Mouse (Mus musculus) c-Kit-positive CD71-positive TER-119-negative erythroid progenitor cells, embryonic 14.5 days (primary cell): ENCODE data around the gene Rhobtb3.
A peak's percentile ranks its signal among the peaks of the same experiment; 100 is the strongest.

ENCODE experiments used
- DNase-seq: peaks from one replicate; pipeline ENCODE4 v3.0.0-alpha.2; 2013; ENCODE audit warnings: low read depth

Gene Rhobtb3

DNA sequence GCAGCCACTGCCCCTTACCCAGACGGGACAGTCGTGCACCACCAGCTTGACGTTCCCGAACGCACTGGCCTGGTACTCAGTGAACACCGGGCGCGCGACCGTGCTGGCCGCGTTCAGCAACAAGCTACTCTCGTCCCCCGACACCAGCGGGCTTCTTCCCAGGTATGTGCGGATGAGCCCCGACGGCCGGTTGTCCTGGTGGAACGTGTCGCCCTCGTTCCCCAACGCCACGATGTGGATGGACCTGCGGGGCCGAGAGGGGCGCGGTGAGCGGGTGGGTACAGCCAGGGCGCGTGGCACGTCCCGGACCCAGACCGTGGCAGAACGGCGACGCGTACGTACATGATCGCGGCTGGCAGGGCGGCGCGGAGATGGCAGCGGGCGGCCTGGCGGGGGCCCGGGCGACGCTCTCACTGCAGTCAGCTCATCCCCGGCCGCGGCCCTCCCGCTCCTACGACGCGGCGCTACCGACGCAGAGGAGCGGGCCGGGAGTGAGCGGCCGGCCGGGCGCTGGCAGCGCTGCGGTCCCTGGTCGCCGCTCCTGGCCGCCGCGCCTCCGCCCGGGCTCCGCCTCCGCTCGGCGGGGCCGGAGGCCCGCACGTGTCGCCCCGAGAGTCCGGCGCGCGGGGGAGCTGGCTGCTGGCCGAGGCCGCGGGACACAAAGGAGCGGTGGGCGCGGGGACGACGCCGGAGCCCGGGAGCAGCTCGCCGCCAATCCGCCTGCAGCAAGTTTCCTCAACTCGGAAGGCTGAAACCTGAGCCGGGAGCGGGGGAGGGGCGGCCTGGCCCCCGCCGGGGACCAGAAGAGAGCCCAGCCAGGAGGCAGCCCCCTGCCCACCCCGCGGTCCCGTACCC, at the start of gene Rhobtb3:
Rhobtb3 (minus strand) TSS at position 737 of the 855 bp plus-strand sequence.
- DNase-seq, result peak; percentile 38

DNA sequence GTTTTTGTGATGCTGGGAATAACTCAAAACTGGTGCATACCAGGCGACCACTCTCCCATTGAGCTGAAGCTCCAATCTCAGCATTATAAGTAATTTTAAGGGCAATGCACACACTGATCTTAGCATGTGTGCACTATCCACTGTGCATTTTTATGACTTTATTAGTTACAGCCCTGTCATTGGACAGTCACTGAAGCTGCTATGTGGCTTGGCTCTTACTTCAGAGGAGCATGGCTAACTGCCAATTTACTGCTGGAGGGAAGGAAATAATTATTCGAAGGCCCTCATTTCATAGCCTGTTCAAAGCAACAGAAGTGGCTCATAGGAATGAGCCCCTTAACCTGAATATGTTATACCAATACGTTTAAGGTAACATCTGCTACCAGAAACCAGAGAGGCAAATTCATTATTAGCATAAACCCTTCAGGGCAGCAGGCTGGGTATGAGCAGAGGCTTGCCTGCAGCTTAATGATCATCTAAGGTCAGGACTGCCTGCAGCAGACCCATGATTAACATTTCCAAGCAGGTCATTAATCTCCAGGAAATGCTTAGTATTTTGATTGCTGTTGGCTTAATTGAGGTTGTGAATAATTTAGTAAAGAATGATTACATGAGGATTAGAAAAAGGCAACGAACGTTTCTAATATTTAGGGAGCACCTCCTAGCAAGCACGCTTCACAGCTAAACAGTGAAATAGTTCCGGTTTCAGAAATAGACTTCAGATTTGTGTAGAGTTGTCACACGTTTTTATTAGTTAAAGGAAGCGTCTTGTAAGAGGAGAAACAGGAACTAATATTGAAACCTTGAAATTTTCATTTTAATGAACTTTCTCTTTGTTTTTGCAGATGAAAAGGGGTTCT, 48.7 kb upstream of the Rhobtb3 start:
- DNase-seq, result no peak

DNA sequence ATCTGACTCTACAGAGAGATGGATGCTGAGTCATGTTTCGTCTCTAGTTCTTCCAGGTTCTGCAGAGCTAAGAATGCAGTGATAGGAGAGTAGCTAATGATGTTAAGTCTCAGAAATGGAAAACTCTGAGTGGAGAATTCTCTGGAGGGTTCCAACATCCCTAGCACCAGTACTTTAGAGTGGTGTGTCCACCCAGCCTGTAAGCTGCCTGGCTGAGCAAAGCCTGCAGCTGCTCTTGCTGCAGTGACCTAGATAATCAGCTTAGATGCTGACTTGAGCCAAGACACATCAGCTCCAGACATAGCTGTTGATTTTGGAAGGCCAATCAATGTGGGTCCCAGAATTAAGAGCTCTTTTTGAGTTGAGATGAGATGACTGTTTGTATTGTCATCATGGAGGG, 44.4 kb upstream of the Rhobtb3 start:
- no peak for DNase-seq

DNA sequence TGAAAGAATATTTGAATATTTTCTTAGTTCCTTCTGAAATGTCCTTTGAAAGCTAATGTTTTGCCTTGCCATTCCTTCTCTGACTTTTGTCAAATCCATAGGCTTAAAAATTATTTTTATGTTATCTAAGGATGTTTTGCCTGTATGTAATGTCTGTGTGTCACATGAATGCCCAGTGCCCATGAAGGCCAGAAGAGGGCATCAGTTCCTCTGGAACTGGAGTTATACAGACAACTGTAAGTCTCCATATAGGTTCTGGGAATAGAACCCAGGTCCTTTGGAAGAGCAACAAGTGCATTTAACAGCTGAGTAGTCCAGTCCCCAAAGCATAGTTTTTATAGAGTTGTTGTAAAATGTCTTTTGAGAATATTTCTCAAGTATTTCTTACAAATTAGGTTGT, 38.2 kb upstream of the Rhobtb3 start:
- DNase-seq, result no peak

DNA sequence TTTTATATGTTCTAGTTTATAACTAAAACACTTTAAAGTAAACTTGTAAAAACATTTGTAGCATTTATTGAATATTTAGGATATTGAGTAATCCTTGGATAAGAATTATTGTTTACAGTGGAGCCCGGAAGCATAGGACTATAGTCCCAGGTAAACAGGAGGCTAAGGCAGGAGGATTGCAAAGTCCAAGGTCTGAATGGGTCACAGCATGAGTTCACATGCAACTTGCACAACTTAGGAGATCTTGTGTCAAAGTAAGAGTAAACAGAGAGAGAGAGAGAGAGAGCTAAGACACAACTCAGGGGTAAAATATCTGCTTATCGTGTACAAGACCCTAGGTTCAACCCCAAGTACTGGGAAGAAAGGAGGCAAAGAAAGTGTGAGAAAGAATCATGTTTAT, 32.9 kb upstream of the Rhobtb3 start:
- no peak for DNase-seq

DNA sequence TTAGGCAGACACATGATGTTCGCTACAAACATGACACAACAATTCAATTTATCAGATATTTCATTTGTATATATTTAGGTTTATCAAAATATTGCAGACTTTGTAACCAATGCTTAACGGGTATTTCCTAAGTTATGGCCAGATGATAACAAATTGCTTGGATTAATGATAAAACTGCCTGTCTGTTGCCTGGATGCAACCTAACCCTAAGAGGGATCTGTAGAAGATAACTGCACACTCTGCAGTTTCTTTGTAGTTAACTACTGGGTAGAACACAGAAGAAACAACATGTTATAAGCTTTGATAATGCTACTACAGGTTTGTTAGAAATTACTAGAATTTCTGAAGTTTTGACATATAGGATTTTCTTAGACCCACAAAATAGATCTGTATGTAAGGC, 32.5 kb upstream of the Rhobtb3 start:
- DNase-seq, result peak; percentile 11

DNA sequence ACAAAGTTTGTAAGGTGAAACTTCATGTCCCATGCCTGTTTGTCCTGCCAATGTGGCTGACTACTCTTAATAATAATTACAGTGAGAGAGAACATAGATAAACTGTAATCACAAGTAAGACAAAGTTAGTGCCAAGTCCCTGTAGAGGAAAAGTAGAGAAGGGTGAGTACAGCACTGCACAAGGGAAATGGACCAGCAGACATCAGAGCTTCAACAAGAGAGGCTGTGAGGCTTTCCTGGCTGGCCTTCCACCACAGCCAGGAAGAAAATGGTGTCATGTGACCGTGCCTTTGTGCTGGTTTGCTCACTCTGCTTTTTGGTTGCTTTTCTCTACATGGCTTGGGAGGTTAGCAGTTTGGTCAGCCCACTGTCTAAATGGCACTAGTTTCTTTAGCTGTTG, 31.9 kb upstream of the Rhobtb3 start:
- DNase-seq, result no peak

DNA sequence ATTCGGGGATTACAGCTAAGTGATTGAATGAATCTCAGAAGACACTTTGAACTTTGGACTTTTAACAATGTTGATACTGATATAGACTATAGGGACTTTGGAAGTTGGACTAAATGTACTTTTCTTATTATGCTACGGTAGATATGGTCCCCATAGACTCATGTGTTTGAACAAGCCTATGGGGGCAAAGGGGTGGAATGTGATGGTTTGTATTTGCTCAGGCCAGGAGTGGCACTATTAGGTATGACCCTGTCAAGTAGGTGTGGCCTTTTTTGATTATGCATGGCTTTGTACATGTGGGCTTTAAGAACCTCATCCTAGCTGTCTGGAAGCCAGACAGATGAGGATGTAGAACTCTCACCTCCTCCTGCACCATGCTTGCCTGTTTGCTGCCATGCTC, 30.8 kb upstream of the Rhobtb3 start:
- no peak for DNase-seq

DNA sequence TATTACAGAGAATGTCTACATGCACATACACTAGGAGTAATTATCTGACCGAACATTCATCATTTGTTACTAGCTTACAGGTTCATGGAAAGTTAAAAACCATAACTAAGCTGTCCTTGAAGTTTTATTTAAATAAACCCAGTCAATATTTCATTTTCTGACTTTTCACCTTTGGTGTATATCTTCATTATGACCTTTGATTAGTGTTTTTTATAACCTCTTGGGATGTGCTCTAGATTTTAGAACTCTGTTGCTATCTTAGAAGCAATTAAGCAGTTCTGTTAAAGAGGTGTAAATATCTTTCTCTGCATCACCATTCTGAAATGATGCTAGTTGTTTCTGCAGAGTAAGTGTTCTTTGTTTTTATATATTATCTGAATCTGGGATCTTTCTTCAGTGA, 23.1 kb upstream of the Rhobtb3 start, which contains the start of gene Spata9:
Spata9 (plus strand) TSS at position 301 of the 400 bp plus-strand sequence.
- DNase-seq, result no peak

DNA sequence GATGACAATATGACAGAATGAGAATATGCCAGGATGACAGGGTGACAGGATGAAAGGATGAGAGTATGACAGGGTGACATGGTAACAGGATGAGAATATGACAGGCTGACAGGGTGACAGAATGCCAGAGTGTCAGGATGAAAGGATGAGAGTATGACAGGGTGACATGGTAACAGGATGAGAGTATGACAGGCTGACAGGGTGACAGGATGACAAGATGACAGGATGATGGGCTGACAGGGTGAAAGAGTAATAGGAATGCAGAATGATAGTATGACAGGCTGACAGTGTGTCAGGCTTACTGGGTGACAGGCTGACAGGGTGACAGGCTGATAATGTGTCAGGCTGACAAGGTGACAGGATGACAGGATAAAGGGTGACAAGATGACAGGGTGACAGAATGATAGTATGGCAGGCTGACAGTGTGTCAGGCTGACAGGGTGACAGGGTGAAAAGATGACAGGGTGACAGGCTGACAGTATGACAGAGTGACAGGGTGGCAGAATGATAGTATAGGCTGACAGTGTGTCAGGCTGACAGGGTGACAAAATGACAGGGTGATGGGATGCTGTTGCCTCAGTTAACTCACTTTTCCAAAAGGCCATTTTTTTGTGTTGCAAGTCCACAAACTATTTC, 11.8 kb upstream of the Rhobtb3 start:
- DNase-seq, result no peak

DNA sequence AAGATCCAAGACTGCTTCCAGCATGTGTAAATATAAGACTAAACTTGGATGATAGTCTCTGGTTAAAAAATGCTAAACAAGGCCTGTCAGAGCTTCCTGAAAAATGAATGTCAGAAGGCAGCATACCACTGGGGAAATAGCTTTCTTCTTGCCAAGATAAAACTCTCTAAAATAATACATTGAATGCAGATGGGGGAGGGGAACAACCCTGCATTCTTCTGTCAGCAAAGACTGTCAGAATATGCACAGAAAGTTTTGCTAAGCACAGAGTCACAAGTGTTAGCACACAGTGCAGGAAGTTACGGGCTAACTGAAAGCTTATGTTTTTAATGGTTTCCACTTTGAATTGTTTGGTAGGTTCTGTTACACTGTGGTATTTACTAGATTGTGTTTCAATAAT, 6.6 kb upstream of the Rhobtb3 start:
- no peak for DNase-seq

DNA sequence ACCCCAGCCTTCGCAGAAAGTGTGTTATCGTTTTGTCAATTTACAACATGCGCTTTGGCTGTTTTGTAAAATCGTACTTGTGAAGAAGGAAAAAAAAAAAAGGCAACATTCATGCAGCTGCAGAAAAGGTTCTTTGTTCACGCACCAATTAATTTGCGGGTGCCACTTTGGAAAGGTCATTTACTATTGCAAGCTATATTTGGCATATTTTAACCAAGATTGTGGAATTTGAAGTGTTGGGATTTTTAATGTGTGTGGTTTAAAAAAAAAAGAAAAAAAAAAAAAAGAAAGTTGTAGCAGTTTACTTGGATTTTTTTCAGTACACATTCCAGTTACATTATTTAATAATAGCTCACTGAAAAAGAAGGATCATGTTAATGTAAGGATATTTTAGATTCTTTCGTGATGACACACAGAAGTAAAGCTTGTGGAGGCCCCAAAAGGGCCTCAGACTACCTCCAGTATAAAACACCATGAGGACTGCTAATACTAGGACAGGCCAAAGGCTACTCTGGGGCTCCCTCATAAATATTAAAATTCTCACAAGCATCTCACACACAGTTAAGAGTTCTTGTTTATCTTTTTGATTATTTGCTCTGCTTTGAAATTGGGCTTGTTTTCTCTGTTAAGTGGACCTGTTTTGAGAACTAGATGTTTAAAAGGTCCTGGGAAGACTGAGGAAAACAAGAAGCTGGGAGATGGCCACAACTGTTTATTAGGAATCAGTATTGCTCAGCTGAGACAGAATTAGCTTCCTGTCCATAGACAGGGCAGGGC, 507 bp upstream of the Rhobtb3 start:
- peak; percentile 14 for DNase-seq

DNA sequence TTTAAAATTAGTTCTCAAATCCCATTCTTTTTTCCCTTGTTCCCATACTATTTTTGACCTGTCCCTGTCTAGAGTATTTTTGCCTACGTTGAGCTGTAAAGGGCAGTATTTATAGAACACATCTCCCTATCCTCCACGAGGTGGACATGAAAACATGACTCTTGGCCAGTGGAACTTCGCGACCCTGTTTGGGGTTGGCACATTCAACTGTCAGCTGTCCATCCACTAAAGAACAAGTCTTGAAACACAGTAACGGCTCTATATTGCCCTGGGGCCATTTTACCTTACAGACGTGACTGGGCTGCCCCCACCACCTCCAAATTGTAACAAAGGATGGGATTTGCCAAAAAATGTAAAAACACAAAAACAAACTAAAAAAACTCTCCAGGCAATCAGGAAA, 994 bp downstream of the Rhobtb3 start:
- peak; percentile 24 for DNase-seq

DNA sequence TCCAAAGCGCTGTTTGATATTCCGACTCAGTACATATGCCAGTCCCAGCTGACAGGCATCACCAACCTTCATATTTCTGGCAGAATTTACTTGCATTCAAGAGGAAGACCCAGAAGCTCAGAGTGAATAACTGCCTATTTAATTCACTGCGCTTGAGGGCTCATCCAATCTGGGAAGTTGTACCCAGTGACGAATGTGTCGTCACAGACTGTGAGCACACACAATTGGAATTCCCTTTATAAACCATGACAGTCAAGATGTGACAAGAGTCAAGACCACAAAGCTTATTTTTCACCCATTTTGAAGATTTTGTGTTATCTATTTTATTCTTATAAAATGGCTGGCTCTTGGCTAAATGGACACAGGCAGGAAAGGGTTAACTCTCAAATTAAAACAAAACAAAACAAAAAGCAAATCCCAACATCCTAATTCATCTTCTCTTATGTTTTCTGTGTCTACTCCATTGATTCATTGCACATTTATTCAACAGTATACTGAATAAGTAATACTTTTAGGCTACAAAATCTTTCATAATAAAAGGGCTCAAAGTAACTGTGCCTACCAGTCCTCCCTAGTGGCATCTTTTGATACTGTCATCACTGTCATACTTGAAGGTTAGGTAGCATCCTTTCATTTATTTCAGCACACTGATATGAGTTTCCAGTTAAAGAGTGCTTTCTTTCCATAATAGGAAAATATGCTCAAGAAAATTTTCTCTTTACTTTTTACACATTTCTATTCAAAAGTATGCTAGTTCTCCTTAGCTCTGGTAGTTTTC, 2.0 kb downstream of the Rhobtb3 start:
- no peak for DNase-seq

DNA sequence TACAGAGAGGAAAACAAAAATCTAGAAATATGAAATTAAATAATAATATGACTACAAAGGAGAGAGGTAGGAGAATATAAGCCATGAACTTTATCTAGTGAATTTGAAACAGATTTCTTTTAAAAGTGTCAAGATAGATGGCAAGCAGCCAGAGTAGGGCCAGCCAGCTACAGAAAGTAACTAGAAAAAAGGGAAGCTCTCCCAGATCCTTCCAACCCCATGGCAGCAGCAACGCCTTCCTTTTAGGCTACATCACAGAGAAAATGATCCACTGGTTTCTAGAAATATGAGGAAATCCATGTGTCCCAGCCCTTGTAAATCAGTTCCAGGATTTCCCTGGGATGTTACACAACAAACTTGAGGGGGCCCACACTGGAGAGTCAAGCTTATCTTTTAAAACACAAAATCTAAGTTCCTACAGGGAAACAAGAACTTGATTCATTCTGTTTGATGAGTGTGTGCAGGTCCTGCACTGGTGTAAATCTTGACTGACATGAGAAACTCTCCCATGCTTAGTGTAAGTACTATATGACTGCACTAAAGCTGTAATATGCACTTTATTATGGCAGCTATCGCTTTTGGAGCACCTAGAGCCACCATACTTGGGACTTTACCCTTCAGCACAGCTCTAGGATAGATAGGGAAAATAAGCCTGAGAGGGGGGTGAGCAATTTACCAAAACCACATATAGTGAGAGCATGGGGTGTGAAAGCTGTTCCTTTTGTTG, 2.8 kb downstream of the Rhobtb3 start:
- no peak for DNase-seq

DNA sequence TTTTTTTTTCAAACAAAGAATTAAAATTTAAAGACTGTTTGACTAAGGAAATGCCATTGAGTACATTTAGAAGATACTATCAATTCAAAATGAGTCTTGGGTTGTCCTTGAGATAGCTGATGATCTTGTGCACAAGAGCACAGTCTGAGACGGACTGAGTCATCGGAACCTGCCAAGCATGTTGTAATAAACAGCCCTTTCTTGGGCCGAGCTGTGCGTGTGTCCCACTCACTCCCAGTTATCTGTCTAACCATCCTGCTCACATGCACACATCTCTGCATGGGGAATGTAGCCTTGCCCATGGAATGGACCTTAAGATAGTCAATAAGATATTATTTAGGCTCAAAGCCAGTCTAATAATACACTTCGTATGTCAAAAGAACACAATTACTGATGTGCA, 4.9 kb downstream of the Rhobtb3 start:
- DNase-seq, result peak; percentile 14

DNA sequence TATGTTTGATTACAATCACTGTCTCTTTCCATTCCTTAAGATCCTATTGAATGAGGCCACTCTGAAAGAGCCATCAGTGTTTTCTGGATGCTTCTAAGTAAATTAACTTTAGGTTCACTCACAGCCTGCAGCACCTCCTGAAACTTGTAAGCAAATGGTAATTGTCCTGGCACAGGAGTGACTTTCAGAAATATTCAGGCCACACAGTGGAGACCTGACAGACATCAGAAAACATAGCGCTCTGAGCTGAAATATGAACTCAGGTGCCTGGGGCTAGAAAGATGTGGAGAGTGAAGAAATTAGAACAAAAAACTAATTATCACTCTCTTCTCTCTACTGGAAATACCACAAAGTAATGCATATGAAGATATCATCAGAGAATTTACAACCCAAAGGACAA, 10.4 kb downstream of the Rhobtb3 start:
- no peak for DNase-seq

DNA sequence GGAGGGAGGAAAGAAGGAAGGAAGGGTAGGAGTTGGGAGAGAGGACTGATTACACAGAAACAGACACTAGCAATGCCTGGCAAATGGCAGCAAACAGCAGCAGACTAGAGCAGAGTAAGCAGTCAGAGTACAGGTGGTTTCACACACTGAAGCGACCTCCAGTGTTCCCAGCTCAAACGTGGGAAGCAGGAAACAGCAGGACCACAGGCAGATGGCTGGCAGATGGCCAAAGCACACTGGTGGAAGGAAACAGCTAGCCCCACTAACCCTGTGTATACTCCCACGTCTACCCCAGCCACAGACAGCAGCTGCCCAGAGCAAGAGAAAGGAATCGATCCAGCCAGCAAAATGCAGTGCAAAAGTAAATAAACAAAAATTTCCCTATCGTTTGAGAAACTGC, 12.7 kb downstream of the Rhobtb3 start:
- DNase-seq, result no peak

DNA sequence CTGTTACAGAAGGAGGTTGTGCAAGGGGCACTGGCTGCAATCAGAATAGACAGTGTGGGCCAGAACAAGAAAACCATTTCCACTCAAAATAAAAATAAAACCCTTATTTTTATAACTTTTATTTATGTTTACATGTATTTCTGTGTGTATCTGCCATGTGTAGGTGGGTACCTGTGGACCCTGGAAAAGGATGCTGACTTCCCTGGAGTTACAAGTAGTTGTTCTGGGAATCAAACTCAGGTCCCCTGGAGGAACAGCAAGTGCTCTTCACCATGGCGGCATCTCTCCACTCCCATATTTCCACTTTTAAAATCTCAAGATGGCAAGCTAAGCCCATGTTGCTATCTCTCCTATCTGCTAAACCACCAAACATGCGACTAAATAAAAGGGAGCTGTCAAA, 13.1 kb downstream of the Rhobtb3 start:
- DNase-seq, result no peak

DNA sequence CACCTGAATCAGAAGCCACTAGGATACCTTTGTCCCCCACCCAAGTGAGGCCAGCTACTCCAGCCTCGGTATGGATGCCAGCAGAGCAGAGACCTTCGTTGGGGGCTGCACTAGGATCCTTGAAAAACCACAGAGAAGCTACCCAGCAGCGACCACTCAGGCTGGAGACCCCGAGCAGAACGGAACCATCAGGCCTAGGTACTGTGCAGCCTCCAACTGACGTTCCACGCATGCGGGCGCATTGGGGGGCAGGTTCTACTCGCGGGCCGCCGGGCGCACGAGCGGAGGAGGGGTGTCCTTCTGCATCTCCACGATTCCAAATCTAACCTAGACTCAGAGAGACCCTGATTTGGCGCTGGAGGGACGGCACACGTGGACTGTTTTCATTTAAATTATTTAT, 13.7 kb downstream of the Rhobtb3 start:
- DNase-seq, result no peak
